In genomic region chr17:56062081-56062480, GRCm38 (mm10) we compare ENCODE assay signal across 32 mouse cellular contexts. TPM values are rescaled to one million over a fixed set of nuclear protein-coding genes. Genes with fewer than 3 reads are reported as not detected.
"Had no signal": no experiment of that assay in that cellular context is flagged by ENCODE, and none has a peak within 500 bp of the region (broad histone marks: within the 10 kb centered on the region; RNA-seq: fewer than 3 reads in every experiment).

No protein-coding gene starts in this region.

- DNase-seq: heart, postnatal 14 days; heart, postnatal 36 days; kidney, adult 11 months; kidney, adult 18-20 months; kidney, adult 2 months; kidney, adult 8-10 months; kidney, adult 9 months; kidney, postnatal 10 days; kidney, postnatal 14 days; kidney, postnatal 25 days; kidney, postnatal 36 days; kidney, postnatal 4 days; layer of hippocampus, adult 9-11 months; layer of hippocampus, postnatal 36 days had no signal

- H3K4me1 ChIP-seq: heart, embryonic 10.5 days; heart, embryonic 13.5 days; heart, embryonic 15.5 days; hindbrain, embryonic 10.5 days; hindbrain, embryonic 12.5 days; hindbrain, embryonic 13.5 days; hindbrain, embryonic 15.5 days; kidney, embryonic 15.5 days had no signal

- H3K4me3 ChIP-seq: heart, embryonic 10.5 days; heart, embryonic 13.5 days; heart, embryonic 15.5 days; hindbrain, embryonic 10.5 days; hindbrain, embryonic 12.5 days; hindbrain, embryonic 13.5 days; hindbrain, embryonic 15.5 days; kidney, embryonic 15.5 days; layer of hippocampus, adult 2 months; left cerebral cortex, adult 2 months had no signal

- H3K27ac ChIP-seq: heart, embryonic 10.5 days; heart, embryonic 13.5 days; heart, embryonic 15.5 days; hindbrain, embryonic 10.5 days; hindbrain, embryonic 12.5 days; hindbrain, embryonic 13.5 days; hindbrain, embryonic 14.5 days; hindbrain, embryonic 15.5 days; hindbrain, postnatal 0 days; kidney, embryonic 15.5 days; kidney, postnatal 0 days; layer of hippocampus, adult 2 months; left cerebral cortex, adult 2 months had no signal

- H3K4me2 ChIP-seq: heart, embryonic 11.5 days; heart, embryonic 13.5 days; heart, embryonic 15.5 days; hindbrain, embryonic 12.5 days; hindbrain, embryonic 13.5 days; hindbrain, embryonic 14.5 days; hindbrain, embryonic 15.5 days; kidney, embryonic 15.5 days had no signal

- H3K9me3 ChIP-seq: heart, embryonic 10.5 days; heart, embryonic 13.5 days; heart, embryonic 15.5 days; hindbrain, embryonic 10.5 days; hindbrain, embryonic 12.5 days; hindbrain, embryonic 13.5 days; hindbrain, embryonic 15.5 days; kidney, embryonic 15.5 days had no signal

- H3K27me3 ChIP-seq: heart, embryonic 13.5 days; heart, embryonic 15.5 days; hindbrain, embryonic 12.5 days; hindbrain, embryonic 13.5 days; hindbrain, embryonic 15.5 days; kidney, embryonic 15.5 days had no signal

- ATAC-seq: hindbrain, embryonic 16.5 days; hindbrain, postnatal 0 days; inflammation-experienced regulatory T-cells, adult 6 months; intestine, embryonic 16.5 days had no signal

- H3K9ac ChIP-seq: heart, embryonic 13.5 days; heart, embryonic 15.5 days; hindbrain, embryonic 12.5 days; hindbrain, embryonic 13.5 days; hindbrain, embryonic 14.5 days; hindbrain, embryonic 15.5 days; kidney, embryonic 15.5 days had no signal

RNA-seq across cellular contexts. Expression of gene Plin4, which starts 47.5 kb away (rescaled TPM):
- total RNA-seq: hematopoietic stem cell, adult 5-6 weeks had no signal
